Mouse (Mus musculus) hindbrain, embryonic 10.5 days (tissue): ENCODE data around the gene Ccdc181. TPM values are rescaled to one million over a fixed set of nuclear protein-coding genes. Genes with fewer than 3 reads are reported as not detected.

Experiments used
- DNase-seq: peaks from one replicate; pipeline ENCODE4 v3.0.0-alpha.2; 2017; ENCODE audit warnings: low spot score
- H3K27ac ChIP-seq: fragments of 300-500 bp; sonication (generic); 2 replicates; pipeline ENCODE4 v1.5.1; 2016; ENCODE audit warnings: mild to moderate bottlenecking, moderate library complexity
- H3K27me3 ChIP-seq: fragments of 300-500 bp; sonication (generic); 2 replicates; pipeline ENCODE4 v1.6.1; 2016; ENCODE audit warnings: mild to moderate bottlenecking; ENCODE audit not compliant: poor library complexity, insufficient read depth, severe bottlenecking
- H3K36me3 ChIP-seq: fragments of 300-500 bp; sonication (generic); 2 replicates; pipeline ENCODE4 v1.6.1; 2016; ENCODE audit warnings: mild to moderate bottlenecking, moderate library complexity
- H3K4me1 ChIP-seq: fragments of 300-500 bp; sonication (generic); replicated peaks from 2 replicates; pipeline ENCODE4 v1.6.1; 2016; ENCODE audit warnings: mild to moderate bottlenecking
- H3K4me3 ChIP-seq: fragments of 300-500 bp; sonication (generic); 2 replicates; pipeline ENCODE4 v1.5.1; 2016; ENCODE audit warnings: mild to moderate bottlenecking, moderate library complexity
- H3K9me3 ChIP-seq: fragments of 300-500 bp; sonication (generic); 2 replicates; pipeline ENCODE4 v1.6.1; 2016; ENCODE audit warnings: mild to moderate bottlenecking, moderate library complexity
- WGBS: fragments of 180-500 bp; shearing (Covaris S2); methylation state at CpG from one replicate; pipeline ENCODE4 v1.1.7; 2016; 5-methylcytosine and 5-hydroxymethylcytosine counted together
- polyA plus RNA-seq: library from polyadenylated mRNA; unstranded; fragments of >200 nt; fragmentation: Nextera tagmentation; extraction: Ambion mirVana; gene quantifications from 2 replicates; pipeline ENCODE4 v1.2.1, GENCODE M21; 2016

Ccdc181 gene
- polyA plus RNA-seq, 1 experiment from 2014 or later = 11.2 TPM

DNA sequence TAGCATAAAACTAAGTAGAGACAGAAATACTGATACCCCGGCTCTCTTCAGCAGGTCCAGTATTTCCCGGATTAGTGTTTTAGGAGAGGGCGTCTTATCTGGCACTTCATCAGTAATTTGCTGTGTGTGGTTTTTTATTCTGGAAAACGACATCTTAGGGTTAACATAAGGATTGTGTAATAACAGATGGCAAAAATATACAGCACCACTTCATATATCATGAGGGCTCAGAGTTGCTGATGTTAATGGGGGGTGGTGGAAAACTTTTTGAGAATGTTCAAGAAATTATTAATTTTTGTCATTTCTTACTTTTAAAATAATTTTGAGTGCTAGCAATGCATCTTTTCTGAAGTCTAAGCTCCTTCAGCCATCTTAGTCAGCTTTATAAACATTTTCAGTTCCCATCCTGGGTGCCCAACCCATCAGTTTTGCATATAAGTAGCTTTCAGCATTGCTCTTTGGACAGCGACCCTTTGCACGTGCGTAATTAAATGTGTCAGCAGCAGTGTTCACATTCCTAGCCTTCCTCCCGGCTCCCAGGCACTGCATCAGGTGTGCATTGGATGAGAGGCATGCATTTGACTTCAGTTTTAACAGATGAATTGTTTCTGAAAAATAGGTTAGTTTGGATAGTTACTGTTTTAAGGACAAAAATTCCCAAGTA, 47.7 kb downstream of the Ccdc181 start:
- DNase-seq = no peak
- Histone ChIP-seq H3K27me3 (no peaks in the 10 kb centered on the region), H3K9me3 (no peaks in the 10 kb centered on the region), H3K4me1 (peaks cover 6% of the 10 kb centered on the region; the same call in 1 of the 2 replicates), H3K27ac (no peak overlapping the region), H3K36me3 (0 out of 2 replicates have a peak, but pooled peaks cover 3% of the 10 kb centered on the region), H3K4me3 (no peak overlapping the region)
- WGBS = 90% methylated on average over 8 of the region's 8 CpGs

DNA sequence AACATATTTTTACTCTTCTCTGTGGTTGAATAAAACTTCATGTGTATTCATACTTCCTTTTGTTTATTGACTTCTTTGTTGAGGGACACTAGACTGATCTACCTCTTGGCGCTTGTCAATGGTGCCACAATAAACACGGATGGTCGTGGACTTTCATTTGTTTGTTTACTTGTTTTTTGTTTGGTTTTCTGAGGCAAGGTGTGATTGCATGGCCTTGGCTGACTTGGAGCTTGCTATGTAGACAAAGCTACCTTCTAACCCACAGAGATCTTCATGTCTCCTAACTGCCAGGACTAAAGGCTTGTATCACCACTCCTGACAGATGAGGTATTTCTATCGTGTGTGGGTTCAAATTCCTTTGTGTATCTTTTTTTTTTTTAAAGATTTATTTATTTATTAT, 48.8 kb downstream of the Ccdc181 start:
- WGBS = 91% methylated on average over 4 of the region's 4 CpGs
- DNase-seq = no peak
- no peaks in the 10 kb centered on the region for H3K9me3 ChIP-seq
- H3K27ac ChIP-seq = no peak overlapping the region
- no peak overlapping the region for H3K4me3 ChIP-seq
- peaks cover 14% of the 10 kb centered on the region for H3K36me3 ChIP-seq
- H3K4me1 ChIP-seq = peaks cover 6% of the 10 kb centered on the region; the same call in 1 of the 2 replicates
- H3K27me3 ChIP-seq = no peaks in the 10 kb centered on the region

DNA sequence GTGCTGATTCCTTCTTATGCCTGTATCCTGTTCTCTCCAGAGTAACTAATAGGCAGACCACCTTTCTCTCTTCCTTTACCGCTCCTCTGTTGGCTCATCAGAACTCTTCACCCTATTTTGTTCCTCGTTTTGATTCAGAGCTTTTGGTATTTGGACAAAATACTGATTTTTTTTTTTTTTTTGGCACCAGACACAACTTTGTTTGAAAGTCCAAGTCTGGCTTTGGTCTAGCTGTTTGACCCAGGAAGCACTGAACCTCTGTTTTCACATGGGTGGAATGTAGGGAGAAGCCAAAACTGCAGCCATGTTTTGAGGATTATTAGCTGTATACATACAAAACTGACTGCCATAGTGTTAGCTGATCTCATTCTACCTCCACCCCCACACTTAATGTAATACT, 49.5 kb downstream of the Ccdc181 start:
- 94% methylated on average over 2 of the region's 2 CpGs for WGBS
- H3K9me3 ChIP-seq = no peaks in the 10 kb centered on the region
- H3K4me3 ChIP-seq = no peak overlapping the region
- no peak for DNase-seq
- no peaks in the 10 kb centered on the region for H3K27me3 ChIP-seq
- H3K27ac ChIP-seq = no peak overlapping the region
- H3K4me1 ChIP-seq = peaks cover 6% of the 10 kb centered on the region; the same call in 1 of the 2 replicates
- peaks cover 15% of the 10 kb centered on the region for H3K36me3 ChIP-seq

DNA sequence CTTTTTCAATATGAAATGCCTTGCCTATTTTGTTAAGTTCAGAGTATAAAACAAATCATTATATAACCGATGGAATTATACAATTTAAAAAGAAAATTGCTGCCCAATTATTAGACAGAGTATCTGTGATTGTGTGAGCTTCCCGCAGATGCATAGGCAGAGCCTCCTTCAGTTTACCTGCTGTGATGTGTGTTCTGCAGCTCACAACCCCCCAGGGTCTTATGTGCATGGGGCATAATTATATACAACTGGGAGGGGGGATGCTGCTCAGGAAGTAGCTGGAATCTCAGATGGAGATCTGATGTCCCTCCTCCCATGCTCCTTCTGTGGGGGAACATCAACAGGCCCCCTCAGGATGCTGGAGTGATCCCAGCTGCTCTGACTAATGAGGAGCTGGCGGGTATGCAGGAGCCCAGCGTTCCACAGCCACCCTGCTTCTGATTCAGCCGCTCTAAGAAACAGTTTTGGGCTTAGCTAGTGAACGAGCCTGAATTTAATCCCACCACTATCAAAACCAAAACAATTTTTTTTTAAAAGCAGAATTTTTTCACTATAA, 51.3 kb downstream of the Ccdc181 start:
- H3K4me1 ChIP-seq = peaks cover 6% of the 10 kb centered on the region; the same call in 1 of the 2 replicates
- no peaks in the 10 kb centered on the region for H3K27me3 ChIP-seq
- no peak overlapping the region for H3K27ac ChIP-seq
- peaks cover 26% of the 10 kb centered on the region for H3K36me3 ChIP-seq
- 77% methylated on average over 6 of the region's 6 CpGs for WGBS
- DNase-seq = no peak
- no peak overlapping the region for H3K4me3 ChIP-seq
- no peaks in the 10 kb centered on the region for H3K9me3 ChIP-seq

DNA sequence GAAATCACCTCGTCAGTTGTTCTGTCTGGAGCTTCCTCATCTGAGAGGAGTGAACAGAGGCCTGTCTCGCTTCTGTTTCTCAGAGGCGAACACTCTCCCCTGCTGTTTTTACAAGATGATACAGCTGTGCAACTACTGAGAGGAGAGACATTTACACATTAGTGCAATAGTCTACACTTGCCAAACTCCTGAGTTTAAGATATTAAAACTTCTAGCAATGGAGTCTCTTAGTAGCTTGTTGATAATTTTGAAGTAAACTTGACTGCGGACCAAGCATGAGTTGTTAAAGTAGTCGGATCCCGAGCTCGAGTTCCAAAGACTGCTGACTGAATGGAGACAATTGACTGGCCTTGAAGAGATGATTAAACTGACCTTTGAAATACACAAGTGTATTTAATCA, 52.4 kb downstream of the Ccdc181 start:
- WGBS = 84% methylated on average over 7 of the region's 7 CpGs
- DNase-seq = no peak
- H3K4me1 ChIP-seq = no peaks in the 10 kb centered on the region
- no peaks in the 10 kb centered on the region for H3K9me3 ChIP-seq
- H3K27ac ChIP-seq = no peak overlapping the region
- H3K36me3 ChIP-seq = peaks cover 30% of the 10 kb centered on the region
- no peak overlapping the region for H3K4me3 ChIP-seq
- H3K27me3 ChIP-seq = no peaks in the 10 kb centered on the region

DNA sequence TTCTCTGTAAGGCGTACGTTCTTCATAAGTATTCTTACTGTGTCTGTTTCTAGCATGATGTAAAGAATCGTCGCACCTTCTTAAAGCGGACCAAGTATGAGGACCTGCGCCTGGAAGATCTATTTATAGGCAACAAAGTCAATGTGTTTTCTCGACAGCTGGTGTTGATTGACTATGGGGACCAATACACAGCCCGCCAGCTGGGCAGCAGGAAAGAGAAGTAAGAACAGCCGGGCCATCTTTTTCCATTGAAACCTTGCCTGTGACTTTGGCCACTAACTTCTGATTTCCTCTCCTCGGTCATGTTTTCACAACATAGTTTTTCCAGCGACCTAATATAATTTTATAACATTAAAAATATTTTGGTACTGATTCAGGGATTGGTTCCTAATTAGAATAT, 57.2 kb downstream of the Ccdc181 start:
- peaks cover 59% of the 10 kb centered on the region for H3K36me3 ChIP-seq
- WGBS = 87% methylated on average over 11 of the region's 11 CpGs
- no peaks in the 10 kb centered on the region for H3K27me3 ChIP-seq
- no peak overlapping the region for H3K27ac ChIP-seq
- no peaks in the 10 kb centered on the region for H3K9me3 ChIP-seq
- H3K4me1 ChIP-seq = no peaks in the 10 kb centered on the region
- DNase-seq = no peak
- no peak overlapping the region for H3K4me3 ChIP-seq

DNA sequence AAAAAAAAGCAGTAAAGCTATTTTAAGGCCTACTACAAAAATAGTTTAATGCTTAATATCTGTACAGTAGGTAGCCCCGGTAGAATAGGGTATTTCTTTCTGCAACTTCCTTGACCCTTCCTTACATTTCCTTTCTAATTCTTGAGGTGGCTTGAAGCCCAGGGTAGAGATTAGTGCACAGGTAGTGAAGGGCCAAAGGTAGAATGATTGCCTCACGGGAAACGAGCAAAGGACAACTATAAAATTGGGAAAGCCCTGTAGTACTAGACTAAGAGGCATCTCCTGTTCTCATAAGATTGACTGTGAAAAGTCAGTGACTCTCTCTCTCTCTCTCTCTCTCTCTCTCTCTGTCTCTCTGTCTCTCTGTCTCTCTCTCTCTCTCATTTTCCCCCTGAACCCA, 60.0 kb downstream of the Ccdc181 start:
- no peak overlapping the region for H3K27ac ChIP-seq
- H3K27me3 ChIP-seq = no peaks in the 10 kb centered on the region
- H3K4me3 ChIP-seq = no peak overlapping the region
- DNase-seq = no peak
- H3K9me3 ChIP-seq = no peaks in the 10 kb centered on the region
- peaks cover 58% of the 10 kb centered on the region for H3K36me3 ChIP-seq
- 95% methylated on average over 3 of the region's 3 CpGs for WGBS
- H3K4me1 ChIP-seq = no peaks in the 10 kb centered on the region

DNA sequence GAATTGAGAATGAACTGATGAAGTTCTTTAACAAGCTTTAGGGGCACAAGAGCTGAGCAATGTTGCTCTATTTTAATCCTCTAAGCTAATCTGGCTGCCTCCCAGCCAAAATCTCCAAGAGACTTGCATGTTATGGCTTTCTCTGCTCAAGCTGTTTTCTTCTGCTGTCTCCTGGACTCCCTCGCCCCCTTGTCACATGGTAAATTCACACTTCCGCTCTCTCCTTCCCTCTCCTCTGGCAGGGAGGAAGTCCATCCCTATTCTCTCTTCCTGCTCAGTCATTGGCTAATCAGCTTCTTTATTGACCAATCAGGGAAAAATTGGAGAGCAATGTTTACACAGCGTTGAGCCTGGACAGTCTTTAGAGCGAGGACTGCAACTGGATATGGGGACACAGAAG, 60.5 kb downstream of the Ccdc181 start:
- Histone ChIP-seq H3K27ac (no peak overlapping the region), H3K36me3 (peaks cover 55% of the 10 kb centered on the region), H3K4me3 (no peak overlapping the region), H3K27me3 (no peaks in the 10 kb centered on the region), H3K9me3 (no peaks in the 10 kb centered on the region), H3K4me1 (no peaks in the 10 kb centered on the region)
- WGBS = 91% methylated on average over 4 of the region's 4 CpGs
- no peak for DNase-seq

Other genes with a start within 250 kb of the Ccdc181 start
- not detected in 2 replicates for gene Sele, start 227.4 kb upstream of the Ccdc181 start, polyA plus RNA-seq
- gene Sell, start 213.6 kb upstream of the Ccdc181 start, polyA plus RNA-seq = 0.09 TPM in 1 of 2 replicates, not detected in the other
- not detected in 2 replicates for gene Selp, start 160.3 kb upstream of the Ccdc181 start, polyA plus RNA-seq
- 0.30 and 0.34 TPM in 2 replicates for gene F5, start 123.7 kb upstream of the Ccdc181 start, polyA plus RNA-seq
- 8.2 and 12.5 TPM in 2 replicates for gene Slc19a2, start 26.5 kb upstream of the Ccdc181 start, polyA plus RNA-seq
- 30.7 and 31.8 TPM in 2 replicates for gene Nme7, start 28.5 kb downstream of the Ccdc181 start, polyA plus RNA-seq
- gene Blzf1, start 31.9 kb downstream of the Ccdc181 start, polyA plus RNA-seq = 26.2 and 26.4 TPM in 2 replicates
- gene Atp1b1, start 182.8 kb downstream of the Ccdc181 start, polyA plus RNA-seq = 19.0 and 25.9 TPM in 2 replicates